Comparison of ENCODE assay signal across 8 mouse cellular contexts in genomic region chr15:4376221-4376631, GRCm38 (mm10). TPM values are rescaled to one million over a fixed set of nuclear protein-coding genes. Genes with fewer than 3 reads are reported as not detected.
A peak's percentile ranks its signal among the peaks of the same experiment; 100 is the strongest.
DNase-seq lines count a peak whose midpoint lies in the region; ATAC-seq and TF ChIP-seq lines count a peak whose summit lies in the region.

No protein-coding gene starts in this region.

- H3K9ac ChIP-seq in heart, embryonic 12.5 days: peak overlapping the region; percentile 64; the same call in 1 of the 2 replicates
- no peak overlapping the region; the same call in 1 of the 2 replicates for H3K9ac ChIP-seq in embryonic facial prominence, embryonic 11.5 days (replicated peaks; ENCODE audit: low read length)
- no peak overlapping the region for H3K9ac ChIP-seq in limb, embryonic 12.5 days (replicated peaks)
- no peak overlapping the region for H3K9ac ChIP-seq in stomach, postnatal 0 days (ENCODE audit: low read length)

- H3K27me3 ChIP-seq in heart, embryonic 12.5 days (replicated peaks): 0 out of 2 replicates have a peak, but pooled peaks cover 9% of the 10 kb centered on the region
- no peaks in the 10 kb centered on the region for H3K27me3 ChIP-seq in embryonic facial prominence, embryonic 11.5 days (ENCODE audit: control insufficient read depth, insufficient read depth, low read length)
- peaks cover 18% of the 10 kb centered on the region for H3K27me3 ChIP-seq in limb, embryonic 12.5 days
- H3K27me3 ChIP-seq in stomach, postnatal 0 days (ENCODE audit: control insufficient read depth, insufficient read depth, low read length): no peaks in the 10 kb centered on the region

- no peak for DNase-seq in heart, postnatal 36 days
- peak; percentile 11 for DNase-seq in ES-CJ7 (ENCODE audit: low read depth, low spot score)
- peak; percentile 4 for DNase-seq in embryonic facial prominence, embryonic 11.5 days (ENCODE audit: low spot score)
- DNase-seq in stomach, postnatal 0 days (ENCODE audit: low spot score): no peak
- no peak for DNase-seq in gastrocnemius, postnatal 25 days
- DNase-seq in spleen, adult 12 weeks (ENCODE audit: low spot score): no peak

- H3K36me3 ChIP-seq in heart, embryonic 12.5 days: no peaks in the 10 kb centered on the region
- H3K36me3 ChIP-seq in embryonic facial prominence, embryonic 11.5 days (replicated peaks; ENCODE audit: control insufficient read depth, insufficient read depth, low read depth, low read length): no peaks in the 10 kb centered on the region
- H3K36me3 ChIP-seq in limb, embryonic 12.5 days: no peaks in the 10 kb centered on the region
- H3K36me3 ChIP-seq in stomach, postnatal 0 days (ENCODE audit: control insufficient read depth, insufficient read depth, low read length): no peaks in the 10 kb centered on the region

- no peak for ATAC-seq in heart, embryonic 12.5 days (ENCODE audit: insufficient number of reproducible peaks, low FRiP score)
- no peak for ATAC-seq in embryonic facial prominence, embryonic 11.5 days (replicated peaks; ENCODE audit: insufficient number of reproducible peaks, low FRiP score, low TSS enrichment, low read depth)
- no peak for ATAC-seq in limb, embryonic 12.5 days (ENCODE audit: insufficient number of reproducible peaks, insufficient read depth, low FRiP score, low TSS enrichment, low read depth)
- no peak for ATAC-seq in stomach, postnatal 0 days (ENCODE audit: low FRiP score, low TSS enrichment)

- peaks cover 4% of the 10 kb centered on the region; the same call in 1 of the 2 replicates for H3K4me1 ChIP-seq in heart, embryonic 12.5 days (replicated peaks)
- H3K4me1 ChIP-seq in embryonic facial prominence, embryonic 11.5 days (ENCODE audit: control insufficient read depth, insufficient read depth, low read length): no peaks in the 10 kb centered on the region
- peaks cover 6% of the 10 kb centered on the region; the same call in 1 of the 2 replicates for H3K4me1 ChIP-seq in limb, embryonic 12.5 days (replicated peaks)
- H3K4me1 ChIP-seq in stomach, postnatal 0 days (replicated peaks; ENCODE audit: control insufficient read depth, insufficient read depth): no peaks in the 10 kb centered on the region

- peak overlapping the region; percentile 58 for H3K4me3 ChIP-seq in heart, embryonic 12.5 days
- peak overlapping the region; percentile 44 for H3K4me3 ChIP-seq in embryonic facial prominence, embryonic 11.5 days (ENCODE audit: low read depth, low read length)
- H3K4me3 ChIP-seq in limb, embryonic 12.5 days (replicated peaks): peak overlapping the region; percentile 50
- H3K4me3 ChIP-seq in stomach, postnatal 0 days (ENCODE audit: low read depth, low read length): peak overlapping the region; percentile 22; the same call in 1 of the 2 replicates

- H3K27ac ChIP-seq in heart, embryonic 12.5 days (ENCODE audit: poor library complexity, severe bottlenecking): no peak overlapping the region
- no peak overlapping the region for H3K27ac ChIP-seq in embryonic facial prominence, embryonic 11.5 days (replicated peaks; ENCODE audit: low read depth, low read length)
- no peak overlapping the region for H3K27ac ChIP-seq in limb, embryonic 12.5 days
- H3K27ac ChIP-seq in stomach, postnatal 0 days (replicated peaks): no peak overlapping the region

- 21% methylated on average over 8 of the region's 8 CpGs for WGBS in heart, embryonic 12.5 days
- WGBS in embryonic facial prominence, embryonic 11.5 days: 15% methylated on average over 8 of the region's 8 CpGs
- WGBS in limb, embryonic 12.5 days: 16% methylated on average over 8 of the region's 8 CpGs
- 16% methylated on average over 8 of the region's 8 CpGs for WGBS in stomach, postnatal 0 days

- intact Hi-C loops in heart, postnatal 36 days (cut with DNase I): no loop called here

- H3K9me3 ChIP-seq in heart, embryonic 12.5 days (replicated peaks): no peaks in the 10 kb centered on the region
- H3K9me3 ChIP-seq in embryonic facial prominence, embryonic 11.5 days (replicated peaks; ENCODE audit: control insufficient read depth, low read length): no peaks in the 10 kb centered on the region
- no peaks in the 10 kb centered on the region for H3K9me3 ChIP-seq in limb, embryonic 12.5 days
- no peaks in the 10 kb centered on the region for H3K9me3 ChIP-seq in stomach, postnatal 0 days (ENCODE audit: control insufficient read depth, low read length)

- no peak for TF ChIP-seq EP300 in stomach, postnatal 0 days (optimal IDR thresholded peaks at IDR 0.05)

- TF ChIP-seq CTCF in stomach, postnatal 0 days (IDR thresholded peaks at IDR 0.05; ENCODE audit: low read depth): no peak

- H3K4me2 ChIP-seq in heart, embryonic 12.5 days: peak overlapping the region; percentile 95
- peak overlapping the region; percentile 80 for H3K4me2 ChIP-seq in embryonic facial prominence, embryonic 11.5 days (ENCODE audit: low read depth, low read length)
- peak overlapping the region; percentile 94 for H3K4me2 ChIP-seq in limb, embryonic 12.5 days
- peak overlapping the region; percentile 47; the same call in 1 of the 2 replicates for H3K4me2 ChIP-seq in stomach, postnatal 0 days (replicated peaks; ENCODE audit: low read depth)

RNA-seq across cellular contexts. Expression of gene Plcxd3, which starts 0.9 kb away (rescaled TPM):
- polyA plus RNA-seq in heart, embryonic 12.5 days (2016; fragmentation: Nextera tagmentation; extraction: Ambion mirVana): 0.96 and 1.4 TPM in 2 replicates
- under 1 TPM; 0.14 to 0.39 TPM for total RNA-seq in heart, postnatal 36 days (2021)
- 3.6 and 5.1 TPM in 2 replicates for polyA plus RNA-seq in embryonic facial prominence, embryonic 11.5 days (2014; fragmentation: Nextera tagmentation; extraction: Ambion mirVana)
- polyA plus RNA-seq in limb, embryonic 12.5 days (2016; fragmentation: Nextera tagmentation; extraction: Ambion mirVana): 3.8 and 4.1 TPM in 2 replicates
- 2.2 and 2.7 TPM in 2 replicates for polyA plus RNA-seq in stomach, postnatal 0 days (2015; fragmentation: Nextera tagmentation; extraction: Ambion mirVana)
- total RNA-seq in gastrocnemius, postnatal 25 days (2021): under 1 TPM in 1 of 2 experiments, not detected in 1; 0.19 TPM

Comparison
In these comparisons a context has a peak if more than half of its experiments do, and no peak if none do; other contexts are left out.
1. DNase-seq: peak in ES-CJ7 (single experiment) and embryonic facial prominence, embryonic 11.5 days (single experiment); none in heart, postnatal 36 days (0 of 2), stomach, postnatal 0 days (single experiment), gastrocnemius, postnatal 25 days (single experiment) and spleen, adult 12 weeks (single experiment).
2. Peak in every context shown above with its lines, with median percentiles within 50 percentile points of each other: H3K4me2 ChIP-seq and H3K4me3 ChIP-seq.